Mouse (Mus musculus) ES-Bruce4 (cell line): ENCODE measurements around the gene Rnf141.

Source experiments
- CTCF ChIP-seq: IDR thresholded peaks from one replicate; pipeline ENCODE4 v1.8.1; 2011; ENCODE audit warnings: low read depth, low read length
- POLR2A ChIP-seq: IDR thresholded peaks from one replicate; pipeline ENCODE4 v1.8.1; 2011; ENCODE audit warnings: low read length; ENCODE audit not compliant: insufficient read depth

DNA sequence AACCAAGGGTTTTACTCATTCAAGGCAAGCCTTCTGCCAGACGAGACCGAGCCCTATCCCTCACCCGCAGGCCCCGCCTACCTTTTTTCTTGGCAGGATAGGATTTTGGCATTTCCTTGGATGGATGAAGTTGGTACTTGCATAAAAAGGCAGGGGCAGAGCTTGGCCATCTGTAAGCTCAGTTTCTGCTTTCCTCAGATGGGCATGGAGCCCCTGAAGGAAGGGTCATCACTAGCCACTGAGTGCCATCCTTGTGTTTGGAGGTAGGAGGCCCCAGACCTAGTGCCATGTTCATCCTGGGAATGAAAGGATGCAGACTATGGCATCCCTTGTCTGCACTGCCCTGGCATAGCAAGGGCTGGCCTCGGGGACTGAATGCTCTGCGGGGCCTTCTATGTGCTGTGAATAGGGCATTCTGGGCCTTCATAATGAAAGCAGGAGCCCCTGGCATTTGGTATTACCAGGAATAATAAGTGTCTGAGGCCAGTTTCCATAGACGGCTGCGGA lies 64.6 kb downstream of the Rnf141 start:
- TF ChIP-seq CTCF (no peak), POLR2A (no peak)
